Mouse (Mus musculus): ENCODE measurements around the gene Leng8. TPM values are rescaled to one million over a fixed set of nuclear protein-coding genes. Genes with fewer than 3 reads are reported as not detected.
A peak's percentile ranks its signal among the peaks of the same experiment; 100 is the strongest.
"Not testable (repeated sequence)": the region's sequence is repeated elsewhere in the genome, so short reads cannot be mapped to it uniquely, and the experiment has no call there.

Leng8 gene
- polyA plus RNA-seq, 1 experiment from 2014 or later = 75.9 TPM

DNA sequence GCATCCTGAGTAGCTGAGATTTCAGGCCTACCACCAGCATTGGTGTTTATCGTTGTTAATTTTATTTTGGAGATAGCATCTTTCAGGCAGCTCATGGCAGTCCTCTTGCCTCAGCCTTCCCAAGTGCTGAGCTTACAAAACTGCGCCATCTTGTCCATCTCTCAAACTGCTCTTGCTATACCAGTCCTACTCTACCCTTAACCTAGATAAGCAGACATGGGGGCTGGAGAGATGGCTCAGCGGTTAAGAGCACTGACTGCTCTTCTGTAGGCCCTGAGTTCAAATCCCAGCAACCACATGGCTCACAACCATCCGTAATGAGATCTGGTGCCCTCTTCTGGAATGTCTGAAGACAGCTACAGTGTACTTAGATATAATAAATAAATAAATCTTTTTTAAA lies 24.8 kb downstream of the Leng8 start:
- H3K4me1 ChIP-seq = peaks cover 24% of the 10 kb centered on the region
- not testable (repeated sequence) for DNase-seq (ENCODE audit: low spot score); H3K9me3 ChIP-seq (replicated peaks); H3K27ac ChIP-seq; H3K4me3 ChIP-seq; H3K36me3 ChIP-seq; H3K27me3 ChIP-seq (ENCODE audit: low read depth, poor library complexity, severe bottlenecking)
- WGBS = 94% methylated on average over 4 of the region's 4 CpGs

DNA sequence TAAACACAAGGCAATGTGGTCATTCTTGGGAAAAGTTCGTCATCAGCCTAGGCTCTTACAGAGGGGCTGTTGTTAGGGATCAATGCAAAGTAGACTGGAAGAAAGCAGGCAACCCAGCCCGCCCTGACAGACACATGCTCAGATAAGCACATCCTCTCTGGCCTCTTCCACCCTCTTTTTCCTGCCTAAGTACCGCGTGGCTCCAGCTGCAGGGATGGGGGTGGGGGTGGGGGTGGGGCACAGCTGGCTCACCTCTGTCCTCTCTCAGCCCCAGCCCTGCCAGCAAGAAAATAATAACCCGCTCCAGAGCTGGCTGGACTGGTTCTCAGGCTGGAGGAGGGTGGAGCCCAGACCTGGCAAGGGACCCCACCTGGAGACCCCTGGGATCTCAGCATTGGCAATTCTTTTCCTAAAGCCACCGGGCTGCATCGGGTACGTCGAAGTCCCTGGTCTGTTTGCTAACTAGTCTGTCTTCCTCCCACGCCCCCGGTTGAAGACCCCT lies 26.8 kb downstream of the Leng8 start:
- Histone ChIP-seq H3K9me3 (replicated peaks) (no peaks in the 10 kb centered on the region), H3K36me3 (no peaks in the 10 kb centered on the region), H3K4me3 (peak overlapping the region; percentile 62), H3K27me3 (ENCODE audit: low read depth, poor library complexity, severe bottlenecking) (no peaks in the 10 kb centered on the region), H3K4me1 (peaks cover 24% of the 10 kb centered on the region), H3K27ac (peak overlapping the region; percentile 86)
- WGBS = 2% methylated on average over 11 of the region's 11 CpGs
- DNase-seq (ENCODE audit: low spot score) = peak; percentile 60

DNA sequence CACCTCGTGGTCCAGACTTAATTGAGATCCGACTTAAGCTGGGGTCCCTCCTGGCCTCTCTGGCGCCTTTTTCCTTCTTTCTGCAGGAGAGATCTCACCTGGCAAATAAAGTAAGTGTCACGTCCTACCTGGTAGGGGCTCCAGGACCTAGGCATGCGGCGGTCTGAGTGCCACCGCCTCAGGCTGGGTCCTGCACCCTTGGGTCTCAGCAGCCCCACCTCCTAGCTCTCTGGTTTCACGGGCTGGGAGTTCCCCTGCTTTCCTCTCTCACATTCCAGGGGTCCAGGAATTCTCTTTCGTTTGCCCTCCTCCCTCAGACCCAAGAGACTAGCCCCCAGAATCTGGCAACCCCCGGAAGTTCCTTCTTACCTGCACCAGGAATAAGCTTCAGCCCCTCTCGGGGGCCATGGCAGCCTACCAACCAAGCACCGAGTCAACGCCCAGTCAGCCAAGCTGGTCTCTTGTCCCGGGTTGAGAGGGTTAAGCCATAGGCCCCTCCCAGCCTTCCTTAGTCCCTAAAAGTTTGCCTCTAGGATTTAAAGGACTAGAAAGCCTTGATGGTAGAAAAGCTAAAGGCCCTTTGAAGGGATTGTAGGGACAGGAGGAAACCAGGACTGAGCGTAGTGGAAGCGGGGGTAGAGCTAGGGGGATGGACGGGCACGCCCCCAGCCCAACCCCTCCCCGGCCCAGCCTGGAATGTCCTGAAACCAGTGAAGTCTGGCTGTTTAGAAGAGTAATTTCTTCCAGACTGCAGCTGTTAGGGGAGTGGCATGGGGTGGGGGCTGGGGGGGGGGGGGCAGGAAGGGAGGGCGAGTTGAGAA lies 27.5 kb downstream of the Leng8 start, which contains the start of gene Cdc42ep5:
TSS of gene Cdc42ep5 (minus strand) at position 771 of the 821 bp plus-strand sequence.
- no peaks in the 10 kb centered on the region for H3K9me3 ChIP-seq (replicated peaks)
- no peaks in the 10 kb centered on the region for H3K36me3 ChIP-seq
- WGBS = under 1% methylated on average over 19 of the region's 20 CpGs
- H3K4me3 ChIP-seq = peak within 1 kb of the TSS; percentile 62
- peak within 1 kb of the TSS; percentile 86 for H3K27ac ChIP-seq
- H3K27me3 ChIP-seq (ENCODE audit: low read depth, poor library complexity, severe bottlenecking) = no peaks in the 10 kb centered on the region
- peak; percentile 77 for DNase-seq (ENCODE audit: low spot score)
- peaks cover 24% of the 10 kb centered on the region for H3K4me1 ChIP-seq

DNA sequence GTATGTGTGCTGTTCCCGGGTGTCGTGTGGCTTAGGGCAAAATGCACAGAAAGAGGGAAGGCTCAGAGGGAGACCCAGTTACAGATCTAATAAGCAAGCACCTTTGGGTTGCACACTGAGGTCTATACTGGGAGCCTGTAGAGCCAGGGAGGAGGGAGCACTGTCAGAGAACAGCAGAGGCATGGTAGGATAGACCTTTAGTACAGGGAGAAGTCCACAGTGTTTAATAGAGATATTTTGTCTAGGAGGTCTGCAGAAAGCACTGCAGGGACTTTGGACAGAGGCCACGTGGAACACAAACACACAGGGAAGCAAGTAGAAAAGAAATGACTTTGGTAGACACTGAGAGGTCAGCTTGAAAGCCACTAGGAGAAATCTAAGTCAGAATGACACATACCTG lies 28.4 kb downstream of the Leng8 start:
- H3K36me3 ChIP-seq = no peaks in the 10 kb centered on the region
- H3K4me1 ChIP-seq = peaks cover 24% of the 10 kb centered on the region
- peak overlapping the region; percentile 86 for H3K27ac ChIP-seq
- H3K27me3 ChIP-seq (ENCODE audit: low read depth, poor library complexity, severe bottlenecking) = no peaks in the 10 kb centered on the region
- DNase-seq (ENCODE audit: low spot score) = no peak
- H3K4me3 ChIP-seq = peak overlapping the region; percentile 62
- H3K9me3 ChIP-seq (replicated peaks) = no peaks in the 10 kb centered on the region
- 20% methylated on average over 3 of the region's 3 CpGs for WGBS

DNA sequence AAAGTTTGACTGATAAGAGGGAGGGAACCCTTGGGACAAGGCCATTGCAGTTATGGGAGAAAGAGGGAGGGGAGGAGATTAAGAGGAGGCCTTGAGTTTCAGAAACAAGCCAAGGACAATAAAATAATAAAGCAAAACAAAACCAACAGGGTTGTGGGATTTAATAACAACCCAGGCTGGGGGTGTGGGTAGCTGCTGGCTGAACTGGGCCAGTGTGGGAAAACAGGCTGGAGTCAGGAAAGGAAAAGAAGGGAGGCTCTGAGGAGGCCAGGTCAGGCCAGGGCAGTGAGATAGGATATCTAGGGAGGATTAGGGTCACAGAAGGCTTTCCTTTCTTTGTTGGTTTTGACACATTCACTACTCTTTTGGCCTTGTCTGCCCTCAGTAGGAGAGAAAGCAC lies 30.3 kb downstream of the Leng8 start:
- H3K36me3 ChIP-seq = no peaks in the 10 kb centered on the region
- H3K4me3 ChIP-seq = no peak overlapping the region
- H3K4me1 ChIP-seq = peaks cover 24% of the 10 kb centered on the region
- H3K9me3 ChIP-seq (replicated peaks) = no peaks in the 10 kb centered on the region
- H3K27ac ChIP-seq = no peak overlapping the region
- no peaks in the 10 kb centered on the region for H3K27me3 ChIP-seq (ENCODE audit: low read depth, poor library complexity, severe bottlenecking)
- no peak for DNase-seq (ENCODE audit: low spot score)

DNA sequence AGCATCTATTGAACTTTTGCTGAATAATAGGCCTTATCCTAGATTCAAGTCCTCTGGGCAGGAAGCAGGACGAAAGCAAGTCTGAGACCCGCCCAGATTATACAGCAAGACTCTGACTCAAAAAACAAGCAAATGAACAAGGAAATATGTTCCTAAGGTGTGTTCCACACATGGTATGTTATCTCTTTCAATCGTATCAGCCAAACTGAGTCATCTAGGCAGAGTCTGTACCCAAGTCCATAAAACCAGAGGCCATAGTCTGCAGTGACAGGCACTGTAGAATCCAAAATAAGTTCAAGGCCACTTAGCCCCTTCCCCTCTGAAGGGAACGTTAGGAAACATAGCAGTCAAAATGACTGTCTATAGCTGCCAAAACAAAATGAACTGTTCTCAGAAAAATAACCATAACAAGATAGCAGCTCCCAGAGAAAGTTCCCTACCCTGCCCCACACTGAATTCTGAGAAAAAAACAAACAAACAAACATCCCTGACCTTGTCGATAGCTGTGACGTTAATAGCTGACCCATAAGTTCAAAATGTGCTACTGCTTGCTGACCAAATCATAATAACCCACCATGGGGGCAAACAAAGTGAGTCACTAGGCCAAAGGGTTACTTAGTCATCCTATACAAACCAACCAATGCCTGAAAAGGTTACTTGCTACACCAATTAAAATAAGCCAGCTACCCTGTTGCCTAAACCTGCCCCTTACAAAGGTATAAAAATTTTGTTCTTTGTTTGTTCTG lies 33.5 kb downstream of the Leng8 start:
- no peak for DNase-seq (ENCODE audit: low spot score)
- 88% methylated on average over 6 of the region's 6 CpGs for WGBS
- H3K9me3 ChIP-seq (replicated peaks) = no peaks in the 10 kb centered on the region
- no peaks in the 10 kb centered on the region for H3K36me3 ChIP-seq
- no peaks in the 10 kb centered on the region for H3K27me3 ChIP-seq (ENCODE audit: low read depth, poor library complexity, severe bottlenecking)
- no peak overlapping the region for H3K4me3 ChIP-seq
- H3K27ac ChIP-seq = no peak overlapping the region
- H3K4me1 ChIP-seq = no peaks in the 10 kb centered on the region; the same call in 1 of the 2 replicates

DNA sequence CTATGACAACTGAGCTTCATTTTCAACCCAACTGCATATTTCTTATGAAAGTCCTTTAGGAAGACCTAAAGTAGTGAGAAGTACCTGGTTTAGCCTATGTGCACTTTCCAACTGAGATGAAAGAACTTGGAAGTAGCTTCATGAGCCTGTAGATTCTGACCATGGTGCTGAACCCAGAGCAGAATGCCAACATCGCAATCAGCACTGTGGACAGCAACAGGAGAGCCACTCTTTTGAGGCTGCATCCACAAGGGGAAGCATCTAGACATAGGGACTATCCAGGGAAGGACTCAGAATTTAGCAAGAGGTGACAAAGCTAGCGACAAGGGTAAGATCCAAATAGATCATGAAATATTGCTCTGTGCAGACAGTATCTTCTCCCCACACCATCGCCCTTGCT lies 41.6 kb downstream of the Leng8 start:
- Histone ChIP-seq H3K27me3 (ENCODE audit: low read depth, poor library complexity, severe bottlenecking) (no peaks in the 10 kb centered on the region), H3K4me3 (no peak overlapping the region), H3K27ac (no peak overlapping the region), H3K4me1 (no peaks in the 10 kb centered on the region), H3K9me3 (replicated peaks) (no peaks in the 10 kb centered on the region), H3K36me3 (no peaks in the 10 kb centered on the region)
- 47% methylated on average over 3 of the region's 3 CpGs for WGBS
- DNase-seq (ENCODE audit: low spot score) = peak; percentile 49

Other genes starting within 250 kb of the Leng8 start
- not detected in 2 replicates for gene Gm14548, start 238.9 kb upstream of the Leng8 start, polyA plus RNA-seq (2016; fragmentation: Nextera tagmentation; extraction: Ambion mirVana)
- gene Lilra6, start 221.5 kb upstream of the Leng8 start, polyA plus RNA-seq (2016; fragmentation: Nextera tagmentation; extraction: Ambion mirVana) = not detected in 2 replicates
- gene Lair1, start 73.8 kb upstream of the Leng8 start, polyA plus RNA-seq (2016; fragmentation: Nextera tagmentation; extraction: Ambion mirVana) = 0.13 and 0.19 TPM in 2 replicates
- 0.79 and 1.2 TPM in 2 replicates for gene Ttyh1, start 17.6 kb upstream of the Leng8 start, polyA plus RNA-seq (2016; fragmentation: Nextera tagmentation; extraction: Ambion mirVana)
- 1.2 and 2.0 TPM in 2 replicates for gene Leng9, start 13.3 kb downstream of the Leng8 start, polyA plus RNA-seq (2016; fragmentation: Nextera tagmentation; extraction: Ambion mirVana)
- 23.5 and 32.3 TPM in 2 replicates for gene Cdc42ep5, start 27.8 kb downstream of the Leng8 start, polyA plus RNA-seq (2016; fragmentation: Nextera tagmentation; extraction: Ambion mirVana)
- not detected in 2 replicates for gene Lilra5, start 100.7 kb downstream of the Leng8 start, polyA plus RNA-seq (2016; fragmentation: Nextera tagmentation; extraction: Ambion mirVana)
- not detected in 2 replicates for gene Ncr1, start 200.7 kb downstream of the Leng8 start, polyA plus RNA-seq (2016; fragmentation: Nextera tagmentation; extraction: Ambion mirVana)

Data from limb, embryonic 10.5 days (tissue).